Mouse (Mus musculus) spleen, adult 2 months (tissue): Measurements from ENCODE around the gene Zfp830. TPM values are rescaled to one million over a fixed set of nuclear protein-coding genes. Genes with fewer than 3 reads are reported as not detected.

Source experiments
- DNase-seq, 2 experiments: peaks; one replicate each; pipeline versions ENCODE4 v3.0.0 to v3.0.0-alpha.2; 2012 to 2021; ENCODE audit warnings: low spot score in 2 of 2, low read depth in 1 of 2
- H3K27ac ChIP-seq: fragments of 200-500 bp; 2 replicates; pipeline ENCODE4 v1.5.1; 2012; ENCODE audit warnings: low read length, inconsistent platforms; ENCODE audit not compliant: insufficient read depth
- H3K27me3 ChIP-seq: fragments of 200-500 bp; 2 replicates; pipeline ENCODE4 v1.6.1; 2012; ENCODE audit warnings: mild to moderate bottlenecking, moderate library complexity, low read length, inconsistent platforms; ENCODE audit not compliant: control insufficient read depth, insufficient read depth
- H3K36me3 ChIP-seq: fragments of 200-500 bp; 2 replicates; pipeline ENCODE4 v1.6.1; 2012; ENCODE audit warnings: mild to moderate bottlenecking, low read length, inconsistent platforms; ENCODE audit not compliant: control insufficient read depth, insufficient read depth
- H3K4me1 ChIP-seq: fragments of 200-500 bp; 2 replicates; pipeline ENCODE4 v1.6.1; 2011; ENCODE audit warnings: inconsistent platforms; ENCODE audit not compliant: control insufficient read depth, insufficient read depth, insufficient read length
- H3K4me3 ChIP-seq: fragments of 200-500 bp; 2 replicates; pipeline ENCODE4 v1.5.1; 2011; ENCODE audit warnings: mild to moderate bottlenecking, inconsistent platforms; ENCODE audit not compliant: insufficient read depth, insufficient read length; ENCODE audit errors: extremely low read depth
- CTCF ChIP-seq: fragments of 200-500 bp; IDR thresholded peaks from 2 replicates; pipeline ENCODE4 v1.5.1; 2011; ENCODE audit warnings: mild to moderate bottlenecking, inconsistent platforms; ENCODE audit not compliant: insufficient read depth, insufficient read length, insufficient replicate concordance; ENCODE audit errors: extremely low read depth
- POLR2A ChIP-seq: fragments of 200-500 bp; IDR thresholded peaks from 2 replicates; pipeline ENCODE4 v1.6.1; 2011; ENCODE audit warnings: low read depth, low read length, inconsistent platforms
- WGBS: fragments of 180-500 bp; shearing (Covaris S2); methylation state at CpG from one replicate; pipeline ENCODE4 v1.1.7; 2018; 5-methylcytosine and 5-hydroxymethylcytosine counted together
- polyA plus RNA-seq: library from polyadenylated mRNA; depleted of rRNA; stranded (reverse); fragments of >200 nt; gene quantifications from 2 replicates; pipeline ENCODE4 v1.2.3, GENCODE M21; 2012

Gene Zfp830
- polyA plus RNA-seq, 1 experiment = 5.7 TPM

DNA sequence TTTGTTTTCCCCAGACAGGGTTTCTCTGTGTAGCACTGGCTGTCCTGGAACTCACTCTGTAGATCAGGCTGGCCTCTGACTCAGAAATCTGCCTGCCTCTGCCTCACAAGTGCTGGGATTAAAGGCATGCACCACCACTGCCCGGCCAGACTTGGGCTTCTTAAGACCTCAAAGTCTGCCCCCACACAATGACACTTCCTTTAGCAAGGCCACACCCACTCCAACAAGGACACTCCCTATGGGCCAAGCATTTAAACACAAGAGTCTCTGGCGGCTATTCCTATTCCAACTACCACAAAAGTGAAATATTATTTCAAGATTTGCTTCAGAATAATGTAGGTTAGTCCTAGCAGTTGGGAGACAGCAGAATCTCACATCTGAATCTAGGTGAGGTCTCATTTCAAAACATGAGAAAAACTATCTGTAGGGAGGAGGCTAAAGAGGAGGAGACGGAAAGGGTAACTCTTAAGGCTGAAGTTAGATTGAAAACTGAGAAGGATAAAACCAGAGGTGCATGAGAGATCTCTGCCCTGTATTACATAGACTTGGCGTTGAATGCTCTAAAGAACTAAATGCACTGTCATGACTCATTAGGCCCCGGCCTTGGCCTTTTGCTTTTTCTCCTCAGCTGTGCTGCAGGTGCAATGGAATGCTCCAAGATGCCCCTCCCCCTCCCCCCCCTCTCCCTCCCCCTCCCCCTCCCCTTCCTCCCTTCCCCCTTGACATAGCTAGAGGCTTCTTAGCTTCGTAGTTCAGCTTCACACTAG is 11.6 kb upstream of the Zfp830 start:
- H3K4me1 ChIP-seq = no peaks in the 10 kb centered on the region
- TF ChIP-seq CTCF (no peak), POLR2A (no peak)
- DNase-seq = no peak
- WGBS = 61% methylated on average over 6 of the region's 6 CpGs
- H3K36me3 ChIP-seq = no peaks in the 10 kb centered on the region
- H3K27me3 ChIP-seq = no peaks in the 10 kb centered on the region; the same call in 1 of the 2 replicates
- H3K27ac ChIP-seq = no peak overlapping the region
- H3K4me3 ChIP-seq = no peak overlapping the region

DNA sequence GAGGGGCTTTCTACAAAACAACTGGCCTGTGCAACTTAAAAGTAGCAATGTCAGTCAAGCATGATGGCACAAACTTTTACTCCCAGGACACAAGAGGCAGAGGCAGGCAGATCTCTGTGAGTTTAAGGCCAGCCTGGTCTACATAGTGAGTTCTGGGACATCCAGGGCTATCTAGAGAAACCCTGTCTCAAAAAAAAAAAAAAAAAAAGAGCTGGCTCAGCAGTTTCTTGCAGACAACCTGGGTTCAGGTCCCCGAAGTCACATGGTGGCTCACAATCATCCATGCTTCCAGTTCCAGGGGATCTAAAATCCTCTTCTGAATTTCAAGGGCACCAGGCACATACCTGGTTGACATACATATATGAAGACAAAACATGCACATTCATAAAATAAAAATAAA is 8.2 kb upstream of the Zfp830 start:
- H3K27ac ChIP-seq = no peak overlapping the region
- no peak for DNase-seq
- H3K27me3 ChIP-seq = no peaks in the 10 kb centered on the region
- H3K4me1 ChIP-seq = no peaks in the 10 kb centered on the region
- no peak for TF ChIP-seq CTCF
- TF ChIP-seq POLR2A = no peak
- no peaks in the 10 kb centered on the region for H3K36me3 ChIP-seq
- WGBS = 79% methylated on average over 1 of the region's 1 CpGs
- no peak overlapping the region for H3K4me3 ChIP-seq

DNA sequence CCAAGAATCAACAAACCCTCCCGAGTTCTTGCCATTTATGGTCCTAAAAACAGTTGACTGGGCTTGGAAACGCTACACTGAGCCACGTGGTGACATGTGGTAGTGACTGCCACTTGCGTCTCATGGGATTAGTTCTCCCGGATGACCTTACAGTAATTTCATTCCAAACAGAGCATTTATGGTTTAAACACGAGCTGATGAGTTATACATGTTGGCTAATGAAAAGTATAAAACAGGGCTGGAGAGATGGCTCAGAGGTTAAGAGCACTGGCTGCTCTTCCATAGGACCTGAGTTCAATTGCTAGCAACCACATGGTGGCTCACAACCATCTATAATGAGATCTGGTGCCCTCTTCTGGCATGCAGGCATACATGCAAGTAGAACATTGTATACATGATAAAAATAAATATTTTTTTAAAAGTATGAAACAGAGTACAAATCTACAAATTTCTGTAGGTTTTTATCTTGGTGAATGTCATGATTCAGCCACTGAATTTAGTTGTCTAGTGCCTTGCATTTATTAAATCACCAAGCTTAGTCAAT is 1.8 kb upstream of the Zfp830 start:
- H3K4me3 ChIP-seq = no peak overlapping the region
- no peak for DNase-seq
- no peaks in the 10 kb centered on the region; the same call in 1 of the 2 replicates for H3K4me1 ChIP-seq
- H3K27me3 ChIP-seq = no peaks in the 10 kb centered on the region
- no peak for TF ChIP-seq CTCF
- no peak for TF ChIP-seq POLR2A
- no peak overlapping the region for H3K27ac ChIP-seq
- 90% methylated on average over 6 of the region's 6 CpGs for WGBS
- H3K36me3 ChIP-seq = no peaks in the 10 kb centered on the region

DNA sequence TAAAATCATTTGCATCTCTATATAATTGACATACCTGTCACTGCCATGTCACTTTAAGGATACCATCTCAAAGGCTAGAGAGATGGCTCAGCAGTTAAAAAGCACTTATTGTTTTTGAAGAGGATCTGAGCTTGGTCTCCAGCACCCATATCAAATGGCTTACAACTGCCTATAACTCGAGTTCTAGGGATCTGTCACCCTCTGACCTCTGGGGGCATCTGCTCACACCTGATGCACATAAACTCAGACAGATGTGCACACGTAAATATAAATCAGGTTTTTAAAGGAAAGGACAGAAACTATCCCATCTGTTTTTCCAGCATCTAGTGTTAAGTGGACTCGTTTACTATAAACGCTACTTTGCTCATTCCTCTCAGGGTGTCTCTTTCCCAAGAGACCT is 884 bp upstream of the Zfp830 start:
- no peaks in the 10 kb centered on the region; the same call in 1 of the 2 replicates for H3K4me1 ChIP-seq
- H3K4me3 ChIP-seq = 0 out of 2 replicates have a peak overlapping the region, but pooled peaks have one; percentile 87
- H3K27me3 ChIP-seq = no peaks in the 10 kb centered on the region
- WGBS = 8% methylated on average over 4 of the region's 4 CpGs
- TF ChIP-seq POLR2A (no peak), CTCF (no peak)
- no peak for DNase-seq
- no peak overlapping the region for H3K27ac ChIP-seq
- no peaks in the 10 kb centered on the region for H3K36me3 ChIP-seq

DNA sequence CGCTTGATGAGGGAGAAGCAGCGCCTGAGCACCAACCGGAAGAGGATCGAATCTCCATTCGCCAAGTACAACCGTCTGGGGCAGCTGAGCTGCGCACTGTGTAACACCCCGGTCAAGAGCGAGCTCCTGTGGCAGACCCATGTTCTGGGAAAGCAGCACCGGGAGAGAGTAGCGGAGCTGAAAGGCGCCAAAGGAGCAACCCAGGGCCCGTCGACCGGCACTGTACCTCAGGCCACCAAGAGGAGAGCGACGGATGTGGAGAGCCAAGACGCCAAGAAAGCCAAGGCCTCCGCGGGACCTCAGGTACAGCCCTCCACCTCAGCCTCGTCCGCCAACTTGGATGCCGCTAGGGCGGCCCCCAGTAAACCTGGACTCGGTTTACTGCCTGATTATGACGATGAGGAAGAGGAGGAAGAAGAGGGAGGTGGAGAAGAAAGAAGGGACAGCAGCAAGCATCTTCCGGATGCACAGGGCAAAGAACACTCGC is 336 bp downstream of the Zfp830 start:
- Histone ChIP-seq H3K4me3 (peak overlapping the region; percentile 87), H3K4me1 (no peaks in the 10 kb centered on the region; the same call in 1 of the 2 replicates), H3K36me3 (peaks cover 3% of the 10 kb centered on the region), H3K27ac (peak overlapping the region; percentile 60), H3K27me3 (no peaks in the 10 kb centered on the region)
- DNase-seq = no peak
- under 1% methylated on average over 28 of the region's 28 CpGs for WGBS
- TF ChIP-seq POLR2A (no peak), CTCF (no peak)

DNA sequence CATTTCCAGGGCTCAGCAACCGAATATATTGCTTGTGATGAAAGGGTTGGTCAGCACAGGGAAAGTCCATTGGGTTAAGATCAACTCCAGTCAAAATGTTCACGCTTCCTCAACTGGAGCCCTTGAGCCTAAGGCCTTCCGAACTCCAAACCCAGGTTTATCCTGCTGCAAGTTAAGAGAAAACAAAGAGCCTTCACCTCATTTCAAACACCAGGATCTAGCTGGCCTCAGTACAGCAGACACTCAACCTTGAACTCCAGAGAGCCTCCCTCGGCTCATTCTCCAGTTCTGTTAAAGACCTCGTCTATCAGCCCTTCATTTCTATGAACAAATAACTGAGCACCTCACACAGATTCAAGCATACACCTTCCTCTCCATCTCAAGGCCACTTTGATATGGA is 16.0 kb downstream of the Zfp830 start:
- H3K4me1 ChIP-seq = peaks cover 5% of the 10 kb centered on the region; the same call in 1 of the 2 replicates

More for the DNA sequence above, 16.0 kb downstream of the Zfp830 start:
- 37% methylated on average over 5 of the region's 5 CpGs for WGBS
- Histone ChIP-seq H3K27me3 (no peaks in the 10 kb centered on the region), H3K36me3 (peaks cover 2% of the 10 kb centered on the region; the same call in 1 of the 2 replicates), H3K4me3 (no peak overlapping the region; the same call in 1 of the 2 replicates), H3K27ac (no peak overlapping the region)
- no peak for TF ChIP-seq POLR2A
- TF ChIP-seq CTCF = no peak
- DNase-seq = no peak
